Mouse (Mus musculus) liver, adult 2 months (tissue): ENCODE results near the gene Gnl3l. TPM values are rescaled to one million over a fixed set of nuclear protein-coding genes. Genes with fewer than 3 reads are reported as not detected.

ENCODE experiments used
- DNase-seq: peaks from one replicate; pipeline ENCODE4 v3.0.0-alpha.2; 2011; ENCODE audit warnings: low read depth, low spot score; ENCODE audit errors: extremely low read depth
- H3K27ac ChIP-seq: fragments of 200-500 bp; replicated peaks from 2 replicates; pipeline ENCODE4 v1.5.1; 2012; ENCODE audit warnings: low read depth, mild to moderate bottlenecking, control low read depth, inconsistent platforms, low read length; ENCODE audit not compliant: insufficient read depth
- H3K27me3 ChIP-seq: fragments of 200-500 bp; 2 replicates; pipeline ENCODE4 v1.6.1; 2012; ENCODE audit warnings: mild to moderate bottlenecking, moderate library complexity, low read length, inconsistent platforms; ENCODE audit not compliant: control insufficient read depth, insufficient read depth
- H3K36me3 ChIP-seq: fragments of 200-500 bp; 2 replicates; pipeline ENCODE4 v1.6.1; 2012; ENCODE audit warnings: low read length, inconsistent platforms; ENCODE audit not compliant: control insufficient read depth, insufficient read depth
- H3K4me1 ChIP-seq: fragments of 200-500 bp; 2 replicates; pipeline ENCODE4 v1.6.1; 2011; ENCODE audit warnings: low read length; ENCODE audit not compliant: control insufficient read depth, insufficient read depth
- H3K4me3 ChIP-seq: fragments of 200-500 bp; 2 replicates; pipeline ENCODE4 v1.5.1; 2011; ENCODE audit warnings: low read depth, mild to moderate bottlenecking, control low read depth, low read length, moderate library complexity; ENCODE audit not compliant: insufficient read depth
- H3K79me2 ChIP-seq: fragments of 200-500 bp; 2 replicates; pipeline ENCODE4 v1.6.1; 2012; ENCODE audit warnings: inconsistent platforms, mild to moderate bottlenecking, low read length, moderate library complexity; ENCODE audit not compliant: control insufficient read depth, insufficient read depth
- H3K9ac ChIP-seq: fragments of 200-500 bp; 2 replicates; pipeline ENCODE4 v1.6.1; 2012; ENCODE audit warnings: low read depth, mild to moderate bottlenecking, control low read depth, inconsistent platforms, low read length
- CTCF ChIP-seq: fragments of 200-500 bp; IDR thresholded peaks from 2 replicates; pipeline ENCODE4 v1.5.1; 2011; ENCODE audit warnings: low read depth, low read length, control low read depth
- POLR2A ChIP-seq: fragments of 200-500 bp; IDR thresholded peaks from 2 replicates; pipeline ENCODE4 v1.6.1; 2011; ENCODE audit warnings: low read length, control low read depth; ENCODE audit not compliant: insufficient read depth; ENCODE audit errors: extremely low read depth
- WGBS: fragments of 180-500 bp; shearing (Covaris S2); methylation state at CpG from one replicate; pipeline ENCODE4 v1.1.7; 2018; 5-methylcytosine and 5-hydroxymethylcytosine counted together
- polyA plus RNA-seq: library from polyadenylated mRNA; depleted of rRNA; stranded (reverse); fragments of >200 nt; gene quantifications from 2 replicates; pipeline ENCODE4 v1.2.3, GENCODE M21; 2012; rRNA removed
- total RNA-seq: library from RNA; depleted of rRNA; stranded (reverse); fragments of >200 nt; gene quantifications from 2 replicates; pipeline ENCODE4 v1.2.3, GENCODE M21; 2014; rRNA removed

Gene Gnl3l
- total RNA-seq (12.5 and 13.2 TPM in 2 replicates), polyA plus RNA-seq (4.1 and 4.3 TPM in 2 replicates)

DNA sequence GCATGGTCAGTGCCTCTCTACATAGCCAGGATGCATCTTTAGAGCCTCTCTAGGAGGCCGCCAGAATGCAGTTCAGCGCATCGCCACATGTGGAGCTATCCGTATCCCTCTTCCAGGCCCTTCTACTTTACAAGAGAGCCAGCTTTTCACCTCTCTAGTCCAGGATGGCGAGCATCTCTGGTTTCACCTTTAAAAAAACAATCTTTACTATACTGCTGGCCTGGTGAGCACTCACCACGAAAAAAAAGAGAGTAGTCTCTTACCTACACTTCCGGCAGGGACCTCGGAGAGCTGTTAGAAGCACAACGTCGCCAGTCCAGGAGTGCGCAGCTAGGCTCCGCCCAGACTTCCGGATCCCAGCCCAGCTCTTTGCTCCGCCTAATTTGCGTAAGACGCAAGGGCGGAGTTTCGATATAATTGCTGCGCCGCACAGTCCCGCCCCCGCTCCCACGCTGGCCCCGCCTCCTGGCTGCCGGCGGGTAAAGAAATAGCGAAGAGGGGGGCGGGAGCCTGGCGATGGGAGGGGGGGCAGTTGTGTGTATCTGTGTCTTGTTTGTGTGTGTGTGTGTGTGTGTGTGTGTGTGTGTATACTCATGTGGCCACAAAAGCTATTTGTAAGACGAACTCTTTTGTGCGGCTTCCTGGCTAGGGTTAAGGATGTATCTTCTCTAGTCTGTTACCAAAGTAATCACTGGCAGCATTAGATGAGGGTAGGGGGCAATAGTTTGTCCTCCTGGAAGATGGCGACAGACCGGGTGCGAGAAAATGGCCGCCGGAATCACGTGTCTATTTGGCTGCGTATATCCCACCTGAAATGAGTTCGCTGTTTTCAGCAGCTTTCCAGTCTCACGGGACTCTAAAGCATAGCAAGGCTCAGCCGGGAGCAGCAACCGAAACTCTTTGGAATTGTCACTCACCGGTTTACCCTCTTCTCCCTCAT is at the start of gene Gnl3l:
TSS of gene Gnl3l (minus strand) at position 385 of the 940 bp plus-strand sequence.
- H3K4me3 ChIP-seq, result peak within 1 kb of the TSS; percentile 65
- TF ChIP-seq POLR2A, result 0 out of 2 replicates have a peak, but pooled peaks have one; percentile 18
- TF ChIP-seq CTCF, result peak; percentile 62
- peak within 1 kb of the TSS; percentile 33; the same call in 1 of the 2 replicates for H3K27ac ChIP-seq
- no peaks in the 10 kb centered on the region for H3K4me1 ChIP-seq
- DNase-seq, result peak; percentile 83
- no peaks in the 10 kb centered on the region; the same call in 1 of the 2 replicates for H3K36me3 ChIP-seq
- no peaks in the 10 kb centered on the region for H3K27me3 ChIP-seq
- under 1% methylated on average over 42 of the region's 43 CpGs for WGBS
- H3K79me2 ChIP-seq, result no peaks in the 10 kb centered on the region
- peak within 1 kb of the TSS; percentile 56 for H3K9ac ChIP-seq

DNA sequence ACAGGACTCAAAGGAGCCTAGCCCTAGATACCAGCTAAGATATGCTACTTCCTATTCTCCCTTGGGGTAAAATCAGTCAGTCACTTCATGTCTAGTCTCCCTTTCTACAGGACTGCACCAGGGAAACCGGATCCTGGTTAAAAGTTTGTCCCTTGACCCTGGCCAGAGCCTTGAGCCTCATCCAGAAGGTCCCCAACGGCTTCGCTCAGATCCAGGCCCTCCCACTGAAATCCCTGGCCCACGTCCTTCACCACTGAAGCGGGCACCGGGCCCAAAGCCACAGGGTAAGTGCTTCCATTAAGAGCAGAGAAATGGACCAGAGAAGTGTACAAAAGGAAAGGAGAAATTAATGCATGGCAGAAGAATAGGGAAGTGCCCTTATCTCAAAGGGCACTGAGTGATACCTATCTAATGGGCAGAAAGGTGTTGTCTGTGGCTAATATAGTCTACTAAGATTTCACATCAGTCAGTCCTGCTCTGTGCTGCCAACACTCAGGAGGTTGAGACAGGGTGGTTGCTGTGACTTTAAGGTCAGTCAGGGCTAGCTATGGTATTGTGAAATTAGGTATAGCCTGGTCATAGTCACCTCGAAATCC is 49.0 kb upstream of the Gnl3l start:
- no peak overlapping the region for H3K4me3 ChIP-seq
- 88% methylated on average over 7 of the region's 7 CpGs for WGBS
- no peak overlapping the region for H3K27ac ChIP-seq
- no peaks in the 10 kb centered on the region for H3K79me2 ChIP-seq
- no peaks in the 10 kb centered on the region; the same call in 1 of the 2 replicates for H3K36me3 ChIP-seq
- no peak for DNase-seq
- H3K27me3 ChIP-seq, result no peaks in the 10 kb centered on the region
- H3K9ac ChIP-seq, result no peak overlapping the region
- H3K4me1 ChIP-seq, result no peaks in the 10 kb centered on the region; the same call in 1 of the 2 replicates
- TF ChIP-seq POLR2A, result no peak
- TF ChIP-seq CTCF, result no peak

DNA sequence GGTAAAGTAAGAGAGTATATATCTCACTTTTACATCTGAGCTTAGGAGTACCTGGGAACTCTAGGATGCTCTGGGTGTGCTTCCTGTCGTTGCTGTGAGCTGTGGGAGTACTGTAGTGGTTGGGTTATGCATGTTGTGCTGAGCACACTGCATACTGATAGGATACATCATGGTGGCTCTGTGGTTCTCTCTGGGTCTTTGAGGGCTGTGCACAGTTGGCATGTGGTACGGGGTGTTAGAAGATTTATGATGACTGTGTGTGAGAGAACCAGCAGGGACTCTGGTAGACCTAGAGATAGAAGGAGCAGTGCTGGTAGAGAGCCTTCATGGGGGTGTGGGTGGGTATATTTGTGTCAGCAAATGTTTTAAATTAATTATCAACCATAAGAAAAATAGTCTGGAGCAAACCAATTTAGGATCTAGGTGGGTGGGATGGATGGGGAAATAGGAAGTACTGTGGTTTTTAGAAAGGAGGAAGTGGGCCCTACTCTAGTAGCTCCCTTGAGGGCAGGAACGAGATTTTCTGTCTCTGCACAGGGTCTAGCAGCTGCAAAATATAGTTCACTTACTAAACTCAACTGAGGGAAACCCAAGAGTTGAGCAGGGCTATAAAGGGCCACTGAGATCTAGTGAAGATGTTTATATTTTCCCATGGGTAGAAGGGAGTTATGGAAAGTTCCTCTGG is 44.6 kb upstream of the Gnl3l start:
- no peak overlapping the region for H3K9ac ChIP-seq
- H3K4me3 ChIP-seq, result no peak overlapping the region
- no peaks in the 10 kb centered on the region for H3K36me3 ChIP-seq
- no peaks in the 10 kb centered on the region for H3K79me2 ChIP-seq
- DNase-seq, result no peak
- WGBS, result 73% methylated on average over 3 of the region's 3 CpGs
- H3K4me1 ChIP-seq, result no peaks in the 10 kb centered on the region; the same call in 1 of the 2 replicates
- TF ChIP-seq CTCF, result no peak
- no peak for TF ChIP-seq POLR2A
- H3K27ac ChIP-seq, result no peak overlapping the region
- H3K27me3 ChIP-seq, result no peaks in the 10 kb centered on the region

DNA sequence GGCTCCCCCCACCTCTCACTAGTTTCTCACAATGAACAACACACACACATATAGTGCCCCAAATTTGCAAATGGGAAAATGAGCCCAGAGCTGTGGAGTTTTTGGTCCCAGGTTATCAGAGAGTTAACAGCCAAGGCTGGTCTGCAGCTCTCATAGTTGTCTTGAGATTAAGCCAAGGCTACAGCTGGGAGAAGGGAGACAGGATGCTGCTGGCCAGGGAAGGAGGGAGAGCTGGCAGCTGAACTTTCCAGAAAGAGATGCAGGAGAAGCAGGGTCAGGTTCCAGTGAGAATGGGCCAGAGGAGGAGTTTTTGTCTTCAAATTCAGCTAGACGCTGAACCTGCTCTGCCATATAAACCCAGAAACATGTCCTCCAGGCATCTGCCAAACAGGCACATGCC is 42.2 kb upstream of the Gnl3l start:
- Histone ChIP-seq H3K4me3 (no peak overlapping the region), H3K36me3 (no peaks in the 10 kb centered on the region), H3K4me1 (no peaks in the 10 kb centered on the region; the same call in 1 of the 2 replicates), H3K9ac (no peak overlapping the region), H3K27me3 (no peaks in the 10 kb centered on the region), H3K79me2 (no peaks in the 10 kb centered on the region), H3K27ac (no peak overlapping the region)
- peak; percentile 1 for DNase-seq
- 88% methylated on average over 1 of the region's 1 CpGs for WGBS
- TF ChIP-seq POLR2A (no peak), CTCF (no peak)

DNA sequence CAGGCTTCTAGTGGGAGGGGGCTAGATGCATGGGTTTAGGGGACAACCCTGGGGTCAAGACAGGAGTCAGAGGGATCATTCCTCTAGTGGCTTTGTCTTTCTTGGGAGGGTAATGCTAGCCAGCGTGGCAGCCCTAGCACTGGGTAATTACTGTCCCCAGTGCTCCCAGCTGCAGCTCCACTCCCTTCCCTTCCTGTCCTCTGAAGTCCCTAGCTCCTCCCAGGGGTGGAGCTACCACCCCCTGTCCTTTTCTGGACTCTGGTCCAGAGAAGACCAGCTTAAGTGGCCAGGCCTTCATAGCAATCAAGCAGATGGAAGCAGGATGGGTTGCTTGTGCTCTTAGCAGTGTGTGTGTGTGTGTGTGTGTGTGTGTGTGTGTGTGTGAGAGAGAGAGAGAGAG is 38.4 kb upstream of the Gnl3l start:
- 10% methylated on average over 1 of the region's 1 CpGs for WGBS
- Histone ChIP-seq H3K9ac (no peak overlapping the region), H3K79me2 (no peaks in the 10 kb centered on the region), H3K4me3 (no peak overlapping the region), H3K4me1 (no peaks in the 10 kb centered on the region), H3K36me3 (no peaks in the 10 kb centered on the region), H3K27ac (no peak overlapping the region), H3K27me3 (no peaks in the 10 kb centered on the region)
- DNase-seq, result peak; percentile 1
- TF ChIP-seq CTCF (no peak), POLR2A (no peak)
